Mouse (Mus musculus) neural tube, embryonic 12.5 days (tissue): ENCODE measurements around the gene Bfsp1. TPM values are rescaled to one million over a fixed set of nuclear protein-coding genes. Genes with fewer than 3 reads are reported as not detected.

Source experiments
- ATAC-seq: fragments of 200-750 bp; cut with Nextera tagmentation; 2 replicates; pipeline ENCODE4 v1.8.0; 2017; ENCODE audit warnings: low read depth, mild to moderate bottlenecking, moderate TSS enrichment, moderate library complexity; ENCODE audit not compliant: low FRiP score
- H3K27ac ChIP-seq: fragments of 300-500 bp; sonication (generic); 2 replicates; pipeline ENCODE4 v1.5.1; 2016
- H3K27me3 ChIP-seq: fragments of 300-500 bp; sonication (generic); replicated peaks from 2 replicates; pipeline ENCODE4 v1.6.1; 2016; ENCODE audit warnings: mild to moderate bottlenecking
- H3K36me3 ChIP-seq: fragments of 300-500 bp; sonication (generic); 2 replicates; pipeline ENCODE4 v1.6.1; 2016; ENCODE audit warnings: mild to moderate bottlenecking
- H3K4me1 ChIP-seq: fragments of 300-500 bp; sonication (generic); 2 replicates; pipeline ENCODE4 v1.6.1; 2016
- H3K4me2 ChIP-seq: fragments of 300-500 bp; sonication (generic); replicated peaks from 2 replicates; pipeline ENCODE4 v1.6.1; 2016; ENCODE audit warnings: mild to moderate bottlenecking
- H3K4me3 ChIP-seq: fragments of 300-500 bp; sonication (generic); 2 replicates; pipeline ENCODE4 v1.5.1; 2016
- H3K9ac ChIP-seq: fragments of 300-500 bp; sonication (generic); 2 replicates; pipeline ENCODE4 v1.6.1; 2016; ENCODE audit warnings: mild to moderate bottlenecking
- H3K9me3 ChIP-seq: fragments of 300-500 bp; sonication (generic); 2 replicates; pipeline ENCODE4 v1.6.1; 2016; ENCODE audit warnings: mild to moderate bottlenecking
- WGBS: fragments of 180-500 bp; shearing (Covaris S2); methylation state at CpG from one replicate; pipeline ENCODE4 v1.1.7; 2016; 5-methylcytosine and 5-hydroxymethylcytosine counted together
- polyA plus RNA-seq: library from polyadenylated mRNA; unstranded; fragments of >200 nt; fragmentation: Nextera tagmentation; extraction: Ambion mirVana; gene quantifications from 2 replicates; pipeline ENCODE4 v1.2.1, GENCODE M21; 2016

The Bfsp1 gene
- polyA plus RNA-seq, 1 experiment from 2014 or later, result 1.4 TPM

- Histone ChIP-seq H3K4me2 (no peak overlapping the region), H3K9ac (no peak overlapping the region), H3K9me3 (no peaks in the 10 kb centered on the region), H3K4me1 (no peaks in the 10 kb centered on the region), H3K27ac (no peak overlapping the region), H3K36me3 (no peaks in the 10 kb centered on the region), H3K27me3 (no peaks in the 10 kb centered on the region), H3K4me3 (no peak overlapping the region)
- 79% methylated on average over 3 of the region's 3 CpGs for WGBS
- no peak for ATAC-seq
Observed at GRCm38 (mm10) chr2:143847291-143847690, 15.7 kb downstream of the Bfsp1 start.

GRCm38 (mm10) chr2:143846799-143847198 lies 16.2 kb downstream of the Bfsp1 start:
- Histone ChIP-seq H3K9ac (no peak overlapping the region), H3K27ac (no peak overlapping the region), H3K27me3 (no peaks in the 10 kb centered on the region), H3K4me1 (no peaks in the 10 kb centered on the region), H3K9me3 (no peaks in the 10 kb centered on the region), H3K4me2 (no peak overlapping the region), H3K4me3 (no peak overlapping the region), H3K36me3 (no peaks in the 10 kb centered on the region)
- no peak for ATAC-seq
- WGBS, result 74% methylated on average over 4 of the region's 4 CpGs

GRCm38 (mm10) chr2:143844779-143845178 lies 18.2 kb downstream of the Bfsp1 start:
- no peak overlapping the region for H3K9ac ChIP-seq
- WGBS, result 81% methylated on average over 5 of the region's 5 CpGs

GRCm38 (mm10) chr2:143841536-143841935 lies 21.4 kb downstream of the Bfsp1 start:
- ATAC-seq, result no peak
- H3K27ac ChIP-seq, result no peak overlapping the region
- no peaks in the 10 kb centered on the region for H3K9me3 ChIP-seq
- H3K4me2 ChIP-seq, result no peak overlapping the region
- no peaks in the 10 kb centered on the region for H3K36me3 ChIP-seq
- H3K9ac ChIP-seq, result no peak overlapping the region
- H3K27me3 ChIP-seq, result no peaks in the 10 kb centered on the region
- H3K4me3 ChIP-seq, result no peak overlapping the region
- H3K4me1 ChIP-seq, result peaks cover 3% of the 10 kb centered on the region; the same call in 1 of the 2 replicates
- WGBS, result 82% methylated on average over 7 of the region's 7 CpGs

More at GRCm38 (mm10) chr2:143844779-143845178, 18.2 kb downstream of the Bfsp1 start:
- H3K27me3 ChIP-seq, result no peaks in the 10 kb centered on the region
- no peaks in the 10 kb centered on the region for H3K36me3 ChIP-seq
- ATAC-seq, result no peak
- no peak overlapping the region for H3K4me2 ChIP-seq
- H3K27ac ChIP-seq, result no peak overlapping the region
- no peak overlapping the region for H3K4me3 ChIP-seq
- no peaks in the 10 kb centered on the region for H3K4me1 ChIP-seq
- H3K9me3 ChIP-seq, result no peaks in the 10 kb centered on the region

- Histone ChIP-seq H3K4me2 (no peak overlapping the region), H3K27me3 (no peaks in the 10 kb centered on the region), H3K4me1 (peaks cover 3% of the 10 kb centered on the region; the same call in 1 of the 2 replicates), H3K9ac (no peak overlapping the region), H3K4me3 (no peak overlapping the region), H3K36me3 (no peaks in the 10 kb centered on the region), H3K27ac (no peak overlapping the region), H3K9me3 (no peaks in the 10 kb centered on the region)
- WGBS, result 80% methylated on average over 6 of the region's 6 CpGs
- ATAC-seq, result no peak
Observed at GRCm38 (mm10) chr2:143840895-143841294, 22.1 kb downstream of the Bfsp1 start.

GRCm38 (mm10) chr2:143839458-143839857 lies 23.5 kb downstream of the Bfsp1 start:
- no peaks in the 10 kb centered on the region for H3K36me3 ChIP-seq
- no peak overlapping the region for H3K4me2 ChIP-seq
- WGBS, result 88% methylated on average over 2 of the region's 2 CpGs
- H3K27me3 ChIP-seq, result no peaks in the 10 kb centered on the region
- no peaks in the 10 kb centered on the region for H3K9me3 ChIP-seq
- no peak for ATAC-seq
- no peak overlapping the region for H3K27ac ChIP-seq
- H3K9ac ChIP-seq, result no peak overlapping the region
- peaks cover 3% of the 10 kb centered on the region; the same call in 1 of the 2 replicates for H3K4me1 ChIP-seq
- H3K4me3 ChIP-seq, result no peak overlapping the region

- WGBS, result 74% methylated on average over 5 of the region's 5 CpGs
- Histone ChIP-seq H3K27ac (no peak overlapping the region), H3K4me2 (no peak overlapping the region), H3K9me3 (no peaks in the 10 kb centered on the region), H3K36me3 (no peaks in the 10 kb centered on the region), H3K4me1 (peaks cover 3% of the 10 kb centered on the region; the same call in 1 of the 2 replicates), H3K4me3 (no peak overlapping the region), H3K27me3 (no peaks in the 10 kb centered on the region), H3K9ac (no peak overlapping the region)
- ATAC-seq, result no peak
Observed at GRCm38 (mm10) chr2:143838698-143839097, 24.3 kb downstream of the Bfsp1 start.

GRCm38 (mm10) chr2:143837291-143837701 lies 25.7 kb downstream of the Bfsp1 start:
- 0 out of 2 replicates have a peak overlapping the region, but pooled peaks have one; percentile 18 for H3K4me3 ChIP-seq
- ATAC-seq, result peak; percentile 77
- no peak overlapping the region for H3K27ac ChIP-seq
- WGBS, result under 1% methylated on average over 8 of the region's 8 CpGs
- no peaks in the 10 kb centered on the region for H3K9me3 ChIP-seq
- peak overlapping the region; percentile 55 for H3K4me2 ChIP-seq
- H3K4me1 ChIP-seq, result peaks cover 3% of the 10 kb centered on the region; the same call in 1 of the 2 replicates
- no peak overlapping the region for H3K9ac ChIP-seq
- no peaks in the 10 kb centered on the region for H3K36me3 ChIP-seq
- no peaks in the 10 kb centered on the region for H3K27me3 ChIP-seq

GRCm38 (mm10) chr2:143835820-143836219 lies 27.2 kb downstream of the Bfsp1 start:
- peaks cover 3% of the 10 kb centered on the region; the same call in 1 of the 2 replicates for H3K4me1 ChIP-seq

GRCm38 (mm10) chr2:143834082-143834481 lies 28.9 kb downstream of the Bfsp1 start:
- H3K36me3 ChIP-seq, result no peaks in the 10 kb centered on the region
- whole genome bisulfite sequencing, result 71% methylated on average over 6 of the region's 6 CpGs
- H3K4me3 ChIP-seq, result no peak overlapping the region
- no peak overlapping the region for H3K4me2 ChIP-seq
- H3K9ac ChIP-seq, result no peak overlapping the region
- no peak for ATAC-seq
- peaks cover 3% of the 10 kb centered on the region; the same call in 1 of the 2 replicates for H3K4me1 ChIP-seq
- H3K9me3 ChIP-seq, result no peaks in the 10 kb centered on the region
- H3K27me3 ChIP-seq, result no peaks in the 10 kb centered on the region
- H3K27ac ChIP-seq, result no peak overlapping the region

More at GRCm38 (mm10) chr2:143835820-143836219, 27.2 kb downstream of the Bfsp1 start:
- H3K9me3 ChIP-seq, result no peaks in the 10 kb centered on the region
- no peak overlapping the region for H3K4me3 ChIP-seq
- 88% methylated on average over 7 of the region's 7 CpGs for WGBS
- no peak overlapping the region for H3K27ac ChIP-seq
- no peaks in the 10 kb centered on the region for H3K27me3 ChIP-seq
- no peak overlapping the region for H3K9ac ChIP-seq
- no peaks in the 10 kb centered on the region for H3K36me3 ChIP-seq
- no peak overlapping the region for H3K4me2 ChIP-seq
- ATAC-seq, result no peak

- H3K4me1 ChIP-seq, result peaks cover 3% of the 10 kb centered on the region; the same call in 1 of the 2 replicates
- H3K4me2 ChIP-seq, result no peak overlapping the region
- H3K9ac ChIP-seq, result no peak overlapping the region
- no peak overlapping the region for H3K4me3 ChIP-seq
- ATAC-seq, result no peak
- H3K27ac ChIP-seq, result no peak overlapping the region
- H3K9me3 ChIP-seq, result no peaks in the 10 kb centered on the region
- H3K27me3 ChIP-seq, result no peaks in the 10 kb centered on the region
- H3K36me3 ChIP-seq, result no peaks in the 10 kb centered on the region
- WGBS, result 78% methylated on average over 5 of the region's 5 CpGs
Observed at GRCm38 (mm10) chr2:143832721-143833120, 30.3 kb downstream of the Bfsp1 start.

GRCm38 (mm10) chr2:143831645-143832044 lies 31.3 kb downstream of the Bfsp1 start:
- no peak overlapping the region for H3K9ac ChIP-seq
- no peaks in the 10 kb centered on the region for H3K9me3 ChIP-seq
- ATAC-seq, result no peak
- no peaks in the 10 kb centered on the region for H3K27me3 ChIP-seq
- H3K4me3 ChIP-seq, result no peak overlapping the region
- WGBS, result 71% methylated on average over 17 of the region's 17 CpGs
- H3K4me2 ChIP-seq, result no peak overlapping the region
- no peaks in the 10 kb centered on the region for H3K4me1 ChIP-seq
- no peak overlapping the region for H3K27ac ChIP-seq
- H3K36me3 ChIP-seq, result no peaks in the 10 kb centered on the region

- H3K4me3 ChIP-seq, result no peak overlapping the region
- WGBS, result 92% methylated on average over 11 of the region's 11 CpGs
Observed at GRCm38 (mm10) chr2:143813461-143813860, 49.5 kb downstream of the Bfsp1 start.

More at GRCm38 (mm10) chr2:143813461-143813860, 49.5 kb downstream of the Bfsp1 start:
- no peak for ATAC-seq
- no peaks in the 10 kb centered on the region for H3K27me3 ChIP-seq
- no peak overlapping the region for H3K27ac ChIP-seq
- no peaks in the 10 kb centered on the region for H3K36me3 ChIP-seq
- H3K4me2 ChIP-seq, result no peak overlapping the region
- H3K4me1 ChIP-seq, result no peaks in the 10 kb centered on the region
- H3K9ac ChIP-seq, result no peak overlapping the region
- no peaks in the 10 kb centered on the region for H3K9me3 ChIP-seq
